Mouse (Mus musculus) forebrain, embryonic 15.5 days (tissue): ENCODE measurements around the gene H2-Ob. TPM values are rescaled to one million over a fixed set of nuclear protein-coding genes. Genes with fewer than 3 reads are reported as not detected.

Experiments used
- ATAC-seq: fragments of 200-750 bp; cut with Nextera tagmentation; replicated peaks from 2 replicates; pipeline ENCODE4 v1.8.0; 2017; ENCODE audit warnings: mild to moderate bottlenecking, moderate TSS enrichment, moderate library complexity
- H3K27ac ChIP-seq: fragments of 300-500 bp; sonication (generic); replicated peaks from 2 replicates; pipeline ENCODE4 v1.5.1; 2015; ENCODE audit warnings: mild to moderate bottlenecking, inconsistent platforms
- H3K27me3 ChIP-seq: fragments of 300-500 bp; sonication (generic); 2 replicates; pipeline ENCODE4 v1.6.1; 2015; ENCODE audit warnings: inconsistent platforms
- H3K36me3 ChIP-seq: fragments of 300-500 bp; sonication (generic); 2 replicates; pipeline ENCODE4 v1.6.1; 2015; ENCODE audit warnings: mild to moderate bottlenecking, inconsistent platforms
- H3K4me1 ChIP-seq: fragments of 300-500 bp; sonication (generic); 2 replicates; pipeline ENCODE4 v1.6.1; 2015; ENCODE audit warnings: inconsistent platforms
- H3K4me2 ChIP-seq: fragments of 300-500 bp; sonication (generic); replicated peaks from 2 replicates; pipeline ENCODE4 v1.6.1; 2015; ENCODE audit warnings: mild to moderate bottlenecking, inconsistent platforms
- H3K4me3 ChIP-seq: fragments of 300-500 bp; sonication (generic); 2 replicates; pipeline ENCODE4 v1.5.1; 2015; ENCODE audit warnings: mild to moderate bottlenecking, inconsistent platforms
- H3K9ac ChIP-seq: fragments of 300-500 bp; sonication (generic); replicated peaks from 2 replicates; pipeline ENCODE4 v1.6.1; 2015; ENCODE audit warnings: mild to moderate bottlenecking, inconsistent platforms
- H3K9me3 ChIP-seq: fragments of 300-500 bp; sonication (generic); 2 replicates; pipeline ENCODE4 v1.6.1; 2016; ENCODE audit warnings: inconsistent platforms
- WGBS: fragments of 180-500 bp; shearing (Covaris S2); methylation state at CpG from one replicate; pipeline ENCODE4 v1.1.7; 2015; ENCODE audit warnings: mixed read lengths; 5-methylcytosine and 5-hydroxymethylcytosine counted together
- polyA plus RNA-seq: library from polyadenylated mRNA; unstranded; fragments of >200 nt; fragmentation: Nextera tagmentation; extraction: Ambion mirVana; gene quantifications from 2 replicates; pipeline ENCODE4 v1.2.1, GENCODE M21; 2015

H2-Ob gene
- polyA plus RNA-seq, 1 experiment from 2014 or later, result not detected

DNA sequence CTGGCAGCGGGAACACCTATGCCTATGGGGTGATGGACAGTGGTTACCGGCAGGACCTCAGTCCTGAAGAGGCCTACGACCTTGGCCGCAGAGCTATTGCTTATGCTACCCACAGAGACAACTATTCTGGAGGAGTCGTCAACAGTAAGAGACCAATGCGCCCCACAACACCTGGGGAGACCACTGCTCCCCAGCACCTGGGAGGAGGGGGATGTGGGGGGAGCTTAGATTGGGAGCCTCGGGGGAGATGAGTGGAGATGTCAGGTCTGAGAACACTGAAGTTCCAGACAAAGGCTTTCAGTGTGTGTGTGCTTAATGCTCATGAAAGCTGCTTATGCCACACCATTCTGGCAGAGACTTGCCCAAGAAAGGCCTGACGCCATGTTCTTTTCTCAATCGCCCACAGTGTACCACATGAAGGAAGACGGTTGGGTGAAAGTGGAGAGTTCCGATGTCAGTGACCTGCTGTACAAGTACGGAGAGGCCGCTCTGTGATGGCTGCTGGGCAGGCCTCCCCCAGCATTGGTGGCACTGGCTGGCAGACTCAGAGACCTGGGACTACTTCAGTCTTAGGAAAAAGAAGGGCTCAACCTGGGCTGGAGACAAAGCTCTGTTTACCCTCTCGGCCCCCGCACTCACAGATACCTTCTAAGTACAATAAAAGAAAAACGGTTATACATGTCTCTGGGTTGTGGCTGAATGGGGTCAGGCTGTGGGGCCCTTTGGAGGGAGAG, 37.8 kb upstream of the H2-Ob start:
- no peaks in the 10 kb centered on the region for H3K36me3 ChIP-seq
- 86% methylated on average over 16 of the region's 16 CpGs for WGBS
- peaks cover 52% of the 10 kb centered on the region for H3K27me3 ChIP-seq
- H3K4me3 ChIP-seq, result no peak overlapping the region
- no peak for ATAC-seq
- H3K27ac ChIP-seq, result no peak overlapping the region
- H3K9ac ChIP-seq, result no peak overlapping the region
- H3K4me1 ChIP-seq, result peaks cover 23% of the 10 kb centered on the region
- no peaks in the 10 kb centered on the region for H3K9me3 ChIP-seq
- no peak overlapping the region for H3K4me2 ChIP-seq

DNA sequence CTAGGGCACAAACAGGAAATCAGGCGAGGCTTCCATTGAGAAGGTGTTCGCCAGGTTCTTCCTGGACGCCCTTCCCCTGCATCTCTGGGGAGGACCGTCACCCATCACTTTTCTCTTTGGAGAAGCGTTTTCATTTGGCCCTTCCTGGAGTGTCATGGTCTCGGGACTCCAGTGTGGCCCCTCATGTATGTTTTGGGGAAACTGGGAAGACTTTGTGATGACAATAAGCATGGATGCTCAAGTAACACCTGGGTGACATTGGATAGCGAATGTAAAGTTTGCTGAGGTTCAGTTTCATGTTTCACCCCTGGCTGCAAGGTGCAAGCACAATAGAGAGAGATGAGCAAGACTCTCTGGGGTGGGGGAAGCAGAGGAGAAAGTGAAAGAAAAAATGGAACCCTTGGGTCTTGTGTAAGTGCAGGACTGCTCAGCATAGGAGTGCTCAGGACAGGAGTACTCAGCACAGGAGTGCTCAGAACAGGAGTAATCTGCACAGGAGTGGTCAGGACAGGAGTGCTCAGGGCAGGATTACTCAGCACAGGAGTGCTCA, 37.1 kb upstream of the H2-Ob start:
- H3K36me3 ChIP-seq, result no peaks in the 10 kb centered on the region
- no peak overlapping the region for H3K4me3 ChIP-seq
- no peak overlapping the region for H3K4me2 ChIP-seq
- no peak for ATAC-seq
- H3K9ac ChIP-seq, result no peak overlapping the region
- H3K27ac ChIP-seq, result no peak overlapping the region
- whole genome bisulfite sequencing, result 71% methylated on average over 7 of the region's 7 CpGs
- H3K9me3 ChIP-seq, result no peaks in the 10 kb centered on the region
- peaks cover 23% of the 10 kb centered on the region for H3K4me1 ChIP-seq
- peaks cover 50% of the 10 kb centered on the region for H3K27me3 ChIP-seq

- WGBS, result 85% methylated on average over 4 of the region's 4 CpGs
These were observed 35.8 kb upstream of the H2-Ob start for GRCm38 (mm10) chr17:34202760-34203442.

DNA sequence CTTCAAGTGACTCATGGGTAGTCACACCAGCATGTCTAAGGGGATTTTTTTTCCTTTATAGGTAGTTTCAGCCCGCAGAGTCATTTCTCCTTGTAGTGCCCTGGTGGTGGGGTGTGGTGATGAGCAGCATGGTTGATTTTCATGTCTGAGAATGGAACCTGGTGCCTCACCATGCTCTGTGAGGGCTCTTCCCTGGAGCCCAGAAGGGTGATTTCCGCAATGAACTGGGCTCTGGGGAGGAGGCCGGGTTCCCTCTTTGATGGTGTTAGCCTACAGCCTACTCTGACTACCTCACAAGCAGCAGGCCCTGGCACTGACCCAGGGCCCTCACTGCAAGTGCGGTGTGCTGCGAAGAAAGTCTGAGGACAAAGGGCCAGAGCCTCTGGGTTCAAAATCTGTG, 35.3 kb upstream of the H2-Ob start, which contains the start of gene Tap2:
Gene Tap2, plus strand, starts transcription at position 84 of the 400 bp plus-strand sequence.
- Histone ChIP-seq H3K27ac (no peak within 1 kb of the TSS), H3K4me1 (peaks cover 11% of the 10 kb centered on the region; the same call in 1 of the 2 replicates), H3K4me3 (peak within 1 kb of the TSS; percentile 62), H3K27me3 (peaks cover 38% of the 10 kb centered on the region), H3K9ac (peak within 1 kb of the TSS; percentile 53), H3K9me3 (no peaks in the 10 kb centered on the region), H3K4me2 (peak within 1 kb of the TSS; percentile 77), H3K36me3 (no peaks in the 10 kb centered on the region)
- 46% methylated on average over 5 of the region's 5 CpGs for WGBS
- ATAC-seq, result no peak

More at GRCm38 (mm10) chr17:34202760-34203442, 35.8 kb upstream of the H2-Ob start:
- peaks cover 15% of the 10 kb centered on the region for H3K4me1 ChIP-seq
- H3K9ac ChIP-seq, result no peak overlapping the region
- H3K27ac ChIP-seq, result no peak overlapping the region
- H3K27me3 ChIP-seq, result peaks cover 44% of the 10 kb centered on the region
- H3K4me2 ChIP-seq, result no peak overlapping the region
- H3K4me3 ChIP-seq, result no peak overlapping the region
- ATAC-seq, result peak; percentile 44; the same call in 1 of the 2 replicates
- no peaks in the 10 kb centered on the region for H3K9me3 ChIP-seq
- H3K36me3 ChIP-seq, result no peaks in the 10 kb centered on the region

DNA sequence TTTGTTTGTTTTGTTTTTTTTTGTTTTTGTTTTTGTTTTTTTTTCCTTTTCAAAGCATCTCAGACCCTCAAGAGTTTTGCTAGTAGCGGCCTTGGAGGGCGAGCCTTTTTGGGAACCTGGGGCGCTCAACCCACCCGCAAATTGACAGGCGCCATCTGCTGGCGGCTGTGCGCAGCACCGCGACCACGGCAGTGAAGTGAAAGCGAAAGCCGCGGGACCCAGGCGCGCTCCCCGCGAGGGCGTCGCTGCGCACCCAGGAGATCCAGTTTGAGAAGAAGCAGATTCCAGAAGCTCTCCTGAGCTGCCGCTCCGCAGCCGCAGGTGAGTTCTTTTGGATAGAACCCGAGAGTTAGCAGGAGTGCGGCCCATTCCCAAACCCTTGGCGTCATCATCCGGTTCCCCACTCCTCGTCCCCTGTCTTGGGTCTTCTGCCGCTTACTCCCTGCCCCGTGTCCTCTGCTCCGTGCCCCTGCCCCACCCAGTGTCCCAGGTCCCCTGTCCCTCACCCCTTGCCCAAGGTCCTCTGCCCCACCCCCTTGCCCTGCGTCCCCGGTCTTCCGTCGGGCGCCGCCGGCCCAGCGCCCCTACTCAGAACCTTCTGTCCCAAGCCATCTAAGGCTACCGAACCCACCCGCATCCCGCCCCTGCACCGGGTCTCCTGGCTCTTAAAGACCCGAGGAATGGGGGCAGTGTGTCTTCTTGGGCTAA, 34.2 kb upstream of the H2-Ob start:
- Histone ChIP-seq H3K27ac (no peak overlapping the region), H3K4me3 (peak overlapping the region; percentile 62), H3K4me2 (peak overlapping the region; percentile 77), H3K9ac (peak overlapping the region; percentile 53), H3K36me3 (no peaks in the 10 kb centered on the region), H3K9me3 (no peaks in the 10 kb centered on the region), H3K27me3 (peaks cover 30% of the 10 kb centered on the region), H3K4me1 (peaks cover 11% of the 10 kb centered on the region; the same call in 1 of the 2 replicates)
- ATAC-seq, result peak; percentile 80; the same call in 1 of the 2 replicates
- 1% methylated on average over 44 of the region's 44 CpGs for WGBS

- peaks cover 27% of the 10 kb centered on the region for H3K27me3 ChIP-seq
- no peak for ATAC-seq
- H3K4me2 ChIP-seq, result peak overlapping the region; percentile 77
- H3K4me3 ChIP-seq, result peak overlapping the region; percentile 62
- 13% methylated on average over 18 of the region's 18 CpGs for WGBS
- no peak overlapping the region for H3K27ac ChIP-seq
- H3K36me3 ChIP-seq, result no peaks in the 10 kb centered on the region
- peak overlapping the region; percentile 53 for H3K9ac ChIP-seq
- peaks cover 11% of the 10 kb centered on the region; the same call in 1 of the 2 replicates for H3K4me1 ChIP-seq
- H3K9me3 ChIP-seq, result no peaks in the 10 kb centered on the region
These were observed 33.5 kb upstream of the H2-Ob start for GRCm38 (mm10) chr17:34205021-34205745.

- WGBS, result 11% methylated on average over 9 of the region's 9 CpGs
- H3K27me3 ChIP-seq, result peaks cover 27% of the 10 kb centered on the region
- ATAC-seq, result no peak
These were observed 32.9 kb upstream of the H2-Ob start for GRCm38 (mm10) chr17:34205746-34206176.

GRCm38 (mm10) chr17:34206731-34207130, 32.0 kb upstream of the H2-Ob start:
- Histone ChIP-seq H3K27me3 (peaks cover 35% of the 10 kb centered on the region), H3K4me2 (no peak overlapping the region), H3K9me3 (no peaks in the 10 kb centered on the region), H3K4me3 (no peak overlapping the region), H3K27ac (no peak overlapping the region), H3K9ac (no peak overlapping the region), H3K36me3 (no peaks in the 10 kb centered on the region), H3K4me1 (peaks cover 11% of the 10 kb centered on the region; the same call in 1 of the 2 replicates)
- no peak for ATAC-seq
- 84% methylated on average over 5 of the region's 5 CpGs for WGBS

More at GRCm38 (mm10) chr17:34205746-34206176, 32.9 kb upstream of the H2-Ob start:
- H3K9ac ChIP-seq, result no peak overlapping the region
- H3K4me3 ChIP-seq, result no peak overlapping the region
- no peak overlapping the region for H3K4me2 ChIP-seq
- no peaks in the 10 kb centered on the region for H3K9me3 ChIP-seq
- peaks cover 11% of the 10 kb centered on the region; the same call in 1 of the 2 replicates for H3K4me1 ChIP-seq
- no peak overlapping the region for H3K27ac ChIP-seq
- no peaks in the 10 kb centered on the region for H3K36me3 ChIP-seq

DNA sequence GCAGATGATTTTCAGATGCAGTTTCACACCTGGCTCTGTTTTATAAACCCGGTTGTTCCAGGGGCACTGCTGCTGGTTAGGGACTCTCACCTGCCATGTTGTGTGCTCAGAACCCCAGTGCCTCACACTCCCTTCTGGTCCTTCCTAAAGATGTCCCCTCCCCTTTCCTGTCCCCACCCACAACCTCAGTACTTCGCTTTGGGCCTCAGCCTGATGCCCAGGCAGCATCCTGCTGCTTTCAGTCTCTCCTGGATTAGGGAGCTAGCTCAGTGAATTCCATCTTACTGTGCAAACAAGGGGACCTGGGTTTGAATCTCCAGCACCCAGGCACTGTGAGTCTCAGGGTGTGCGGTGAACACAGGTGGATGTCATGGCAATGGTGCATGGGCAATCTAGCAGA, 31.2 kb upstream of the H2-Ob start:
- H3K4me3 ChIP-seq, result no peak overlapping the region
- H3K9ac ChIP-seq, result no peak overlapping the region
- H3K27me3 ChIP-seq, result peaks cover 41% of the 10 kb centered on the region
- 71% methylated on average over 3 of the region's 3 CpGs for WGBS
- H3K36me3 ChIP-seq, result no peaks in the 10 kb centered on the region
- no peaks in the 10 kb centered on the region for H3K9me3 ChIP-seq
- no peak for ATAC-seq
- H3K4me2 ChIP-seq, result no peak overlapping the region
- H3K27ac ChIP-seq, result no peak overlapping the region
- H3K4me1 ChIP-seq, result peaks cover 11% of the 10 kb centered on the region; the same call in 1 of the 2 replicates

- ATAC-seq, result no peak
- H3K27me3 ChIP-seq, result peaks cover 45% of the 10 kb centered on the region
- no peaks in the 10 kb centered on the region for H3K9me3 ChIP-seq
- no peak overlapping the region for H3K9ac ChIP-seq
- H3K27ac ChIP-seq, result no peak overlapping the region
- no peak overlapping the region for H3K4me3 ChIP-seq
- H3K36me3 ChIP-seq, result no peaks in the 10 kb centered on the region
- H3K4me1 ChIP-seq, result peaks cover 11% of the 10 kb centered on the region; the same call in 1 of the 2 replicates
- no peak overlapping the region for H3K4me2 ChIP-seq
- WGBS, result 95% methylated on average over 9 of the region's 9 CpGs
These were observed 30.8 kb upstream of the H2-Ob start for GRCm38 (mm10) chr17:34207866-34208265.

DNA sequence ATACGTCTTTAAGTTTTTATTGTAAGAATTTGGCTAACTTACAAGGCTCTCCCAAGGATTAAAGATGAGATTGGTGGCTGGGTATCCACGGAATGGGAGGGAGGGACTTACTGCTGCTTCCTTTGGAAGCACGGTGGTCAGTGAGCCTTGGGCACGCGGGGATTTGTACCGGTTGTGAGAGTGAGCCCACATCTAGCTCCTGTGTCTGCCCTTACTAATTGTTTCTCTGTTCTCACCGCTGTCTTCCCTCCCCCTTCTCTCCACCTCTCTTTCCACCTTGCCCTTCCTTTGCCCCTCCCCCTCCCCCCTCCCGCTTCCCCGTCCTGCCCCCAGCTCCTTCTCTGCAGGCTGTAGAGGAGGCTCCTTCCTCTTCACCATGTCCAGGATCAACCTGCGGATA, 30.3 kb upstream of the H2-Ob start:
- 23% methylated on average over 10 of the region's 10 CpGs for WGBS
- H3K9me3 ChIP-seq, result no peaks in the 10 kb centered on the region
- H3K4me2 ChIP-seq, result no peak overlapping the region
- no peak overlapping the region for H3K4me3 ChIP-seq
- no peak overlapping the region for H3K27ac ChIP-seq
- H3K9ac ChIP-seq, result no peak overlapping the region
- peaks cover 48% of the 10 kb centered on the region for H3K27me3 ChIP-seq
- ATAC-seq, result no peak
- peaks cover 11% of the 10 kb centered on the region; the same call in 1 of the 2 replicates for H3K4me1 ChIP-seq
- no peaks in the 10 kb centered on the region for H3K36me3 ChIP-seq
